Mouse (Mus musculus) lung, postnatal 0 days (tissue): ENCODE measurements around the gene Alg14. TPM values are rescaled to one million over a fixed set of nuclear protein-coding genes. Genes with fewer than 3 reads are reported as not detected.

Experiments
- ATAC-seq: fragments of 200-750 bp; cut with Nextera tagmentation; 2 replicates; pipeline ENCODE4 v1.8.0; 2017; ENCODE audit warnings: moderate library complexity
- DNase-seq: peaks from one replicate; pipeline ENCODE4 v3.0.0-alpha.2; 2016; ENCODE audit warnings: low spot score
- H3K27ac ChIP-seq: fragments of 300-500 bp; sonication (generic); 2 replicates; pipeline ENCODE4 v1.5.1; 2014; ENCODE audit warnings: antibody characterized with exemption, mild to moderate bottlenecking, low read length, mixed read lengths
- H3K27me3 ChIP-seq: fragments of 300-500 bp; sonication (generic); replicated peaks from 2 replicates; pipeline ENCODE4 v1.6.1; 2014; ENCODE audit warnings: low read length, mixed read lengths; ENCODE audit not compliant: insufficient read depth
- H3K36me3 ChIP-seq: fragments of 300-500 bp; sonication (generic); 2 replicates; pipeline ENCODE4 v1.6.1; 2014; ENCODE audit warnings: low read length, mixed read lengths; ENCODE audit not compliant: insufficient read depth
- H3K4me1 ChIP-seq: fragments of 300-500 bp; sonication (generic); 2 replicates; pipeline ENCODE4 v1.6.1; 2014; ENCODE audit warnings: antibody characterized with exemption, low read depth, low read length, mixed read lengths; ENCODE audit not compliant: insufficient read depth
- H3K4me2 ChIP-seq: fragments of 300-500 bp; sonication (generic); replicated peaks from 2 replicates; pipeline ENCODE4 v1.6.1; 2014; ENCODE audit warnings: low read depth, mild to moderate bottlenecking, low read length, moderate library complexity, mixed read lengths
- H3K4me3 ChIP-seq: fragments of 300-500 bp; sonication (generic); 2 replicates; pipeline ENCODE4 v1.5.1; 2014; ENCODE audit warnings: low read depth, low read length
- H3K9ac ChIP-seq: fragments of 300-500 bp; sonication (generic); replicated peaks from 2 replicates; pipeline ENCODE4 v1.6.1; 2014; ENCODE audit warnings: low read depth, mild to moderate bottlenecking
- H3K9me3 ChIP-seq: fragments of 300-500 bp; sonication (generic); 2 replicates; pipeline ENCODE4 v1.6.1; 2016; ENCODE audit warnings: low read length, mixed read lengths
- CTCF ChIP-seq: IDR thresholded peaks from 2 replicates; pipeline ENCODE4 v1.5.1; 2016; ENCODE audit warnings: antibody characterized with exemption, mild to moderate bottlenecking
- EP300 ChIP-seq: IDR thresholded peaks from 2 replicates; pipeline ENCODE4 v1.6.1; 2016; ENCODE audit warnings: antibody characterized with exemption, mild to moderate bottlenecking, control low read depth
- WGBS: fragments of 180-500 bp; shearing (Covaris S2); extraction: QIAGEN DNeasy Blood & Tissue Kit; methylation state at CpG from one replicate; pipeline ENCODE4 v1.1.7; 2014; 5-methylcytosine and 5-hydroxymethylcytosine counted together
- polyA plus RNA-seq: library from polyadenylated mRNA; unstranded; fragments of >200 nt; fragmentation: Nextera tagmentation; extraction: Ambion mirVana; gene quantifications from 2 replicates; pipeline ENCODE4 v1.2.1, GENCODE M21; 2015

Gene Alg14
- polyA plus RNA-seq, 1 experiment from 2014 or later, result 33.4 TPM

DNA sequence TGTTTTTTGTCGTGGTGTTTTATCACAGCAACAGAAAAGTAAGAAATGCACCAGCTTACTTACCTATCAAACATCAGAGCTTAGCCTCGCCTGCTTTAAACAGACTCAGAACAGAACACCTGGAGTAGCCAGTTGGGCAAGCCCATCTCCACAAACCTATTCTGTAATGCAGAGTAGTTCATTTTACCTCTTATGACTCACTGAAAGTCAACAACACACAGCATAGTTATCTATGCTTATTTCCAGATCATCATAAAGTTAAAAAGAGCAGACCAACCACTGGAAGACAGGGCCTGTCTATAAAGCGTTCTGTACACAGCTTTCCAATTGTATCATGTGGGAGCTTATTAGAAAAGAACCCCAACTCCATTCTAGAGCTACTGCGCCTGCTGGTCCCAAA is 109.8 kb downstream of the Alg14 start:
- Histone ChIP-seq H3K4me2 (no peak overlapping the region), H3K27ac (no peak overlapping the region), H3K9me3 (no peaks in the 10 kb centered on the region), H3K4me1 (no peaks in the 10 kb centered on the region), H3K9ac (no peak overlapping the region), H3K4me3 (no peak overlapping the region), H3K27me3 (no peaks in the 10 kb centered on the region), H3K36me3 (no peaks in the 10 kb centered on the region)
- WGBS, result 69% methylated on average over 4 of the region's 4 CpGs
- TF ChIP-seq CTCF (no peak), EP300 (no peak)
- DNase-seq (no peak), ATAC-seq (no peak)

GRCm38 (mm10) chr3:121402096-121402495 is 110.5 kb downstream of the Alg14 start:
- no peak for ATAC-seq
- Histone ChIP-seq H3K4me2 (no peak overlapping the region), H3K4me3 (no peak overlapping the region), H3K9me3 (no peaks in the 10 kb centered on the region), H3K9ac (no peak overlapping the region), H3K36me3 (no peaks in the 10 kb centered on the region), H3K27me3 (no peaks in the 10 kb centered on the region), H3K4me1 (no peaks in the 10 kb centered on the region), H3K27ac (no peak overlapping the region)
- TF ChIP-seq EP300 (no peak), CTCF (no peak)
- WGBS, result 81% methylated on average over 6 of the region's 6 CpGs
- no peak for DNase-seq

- no peak for DNase-seq
- 51% methylated on average over 5 of the region's 5 CpGs for WGBS
- Histone ChIP-seq H3K4me2 (no peak overlapping the region), H3K4me3 (no peak overlapping the region), H3K27ac (no peak overlapping the region), H3K9me3 (no peaks in the 10 kb centered on the region), H3K9ac (no peak overlapping the region), H3K36me3 (no peaks in the 10 kb centered on the region), H3K4me1 (no peaks in the 10 kb centered on the region), H3K27me3 (no peaks in the 10 kb centered on the region)
- no peak for TF ChIP-seq CTCF
- no peak for TF ChIP-seq EP300
- no peak for ATAC-seq
Measured at GRCm38 (mm10) chr3:121403449-121403848, 111.9 kb downstream of the Alg14 start.

GRCm38 (mm10) chr3:121405101-121405500 is 113.5 kb downstream of the Alg14 start:
- 57% methylated on average over 5 of the region's 5 CpGs for WGBS
- H3K4me1 ChIP-seq, result no peaks in the 10 kb centered on the region
- no peak overlapping the region for H3K4me2 ChIP-seq
- H3K36me3 ChIP-seq, result no peaks in the 10 kb centered on the region
- no peak for DNase-seq
- TF ChIP-seq EP300 (no peak), CTCF (no peak)
- H3K9ac ChIP-seq, result no peak overlapping the region
- no peaks in the 10 kb centered on the region for H3K9me3 ChIP-seq
- H3K4me3 ChIP-seq, result no peak overlapping the region
- H3K27ac ChIP-seq, result no peak overlapping the region
- H3K27me3 ChIP-seq, result no peaks in the 10 kb centered on the region
- ATAC-seq, result no peak

GRCm38 (mm10) chr3:121407417-121407816 is 115.8 kb downstream of the Alg14 start:
- H3K27me3 ChIP-seq, result no peaks in the 10 kb centered on the region
- no peak overlapping the region for H3K9ac ChIP-seq
- TF ChIP-seq EP300, result no peak
- no peak for TF ChIP-seq CTCF
- DNase-seq, result no peak
- 54% methylated on average over 9 of the region's 9 CpGs for WGBS
- H3K27ac ChIP-seq, result no peak overlapping the region
- no peaks in the 10 kb centered on the region for H3K9me3 ChIP-seq
- H3K4me3 ChIP-seq, result no peak overlapping the region
- no peak for ATAC-seq
- no peaks in the 10 kb centered on the region for H3K4me1 ChIP-seq
- H3K4me2 ChIP-seq, result no peak overlapping the region
- H3K36me3 ChIP-seq, result no peaks in the 10 kb centered on the region

- ATAC-seq (no peak), DNase-seq (no peak)
- no peak for TF ChIP-seq CTCF
- TF ChIP-seq EP300, result no peak
- WGBS, result 91% methylated on average over 3 of the region's 3 CpGs
- H3K9ac ChIP-seq, result no peak overlapping the region
- no peak overlapping the region for H3K4me2 ChIP-seq
- H3K36me3 ChIP-seq, result no peaks in the 10 kb centered on the region
- no peak overlapping the region for H3K27ac ChIP-seq
- H3K9me3 ChIP-seq, result no peaks in the 10 kb centered on the region
- H3K4me1 ChIP-seq, result no peaks in the 10 kb centered on the region
- no peak overlapping the region for H3K4me3 ChIP-seq
- no peaks in the 10 kb centered on the region for H3K27me3 ChIP-seq
Measured at GRCm38 (mm10) chr3:121408386-121408785, 116.8 kb downstream of the Alg14 start.

GRCm38 (mm10) chr3:121411450-121411849 is 119.9 kb downstream of the Alg14 start:
- Histone ChIP-seq H3K4me2 (no peak overlapping the region), H3K27ac (no peak overlapping the region), H3K9me3 (no peaks in the 10 kb centered on the region), H3K4me1 (no peaks in the 10 kb centered on the region), H3K36me3 (no peaks in the 10 kb centered on the region), H3K9ac (no peak overlapping the region), H3K4me3 (no peak overlapping the region), H3K27me3 (no peaks in the 10 kb centered on the region)
- DNase-seq, result no peak
- TF ChIP-seq CTCF (no peak), EP300 (no peak)
- no peak for ATAC-seq
- WGBS, result 66% methylated on average over 6 of the region's 6 CpGs

Other genes starting within 250 kb of the Alg14 start
- 5.1 and 6.2 TPM in 2 replicates for gene Rwdd3, start 120.1 kb upstream of the Alg14 start, polyA plus RNA-seq
- gene Tmem56, start 8.7 kb upstream of the Alg14 start, polyA plus RNA-seq, result 1.5 and 2.1 TPM in 2 replicates
- 342 and 379 TPM in 2 replicates for gene Cnn3, start 134.7 kb downstream of the Alg14 start, polyA plus RNA-seq
- 45.4 and 48.7 TPM in 2 replicates for gene Slc44a3, start 240.6 kb downstream of the Alg14 start, polyA plus RNA-seq